Mouse (Mus musculus) stomach, embryonic 15.5 days (tissue): ENCODE results near the gene Cux1. TPM values are rescaled to one million over a fixed set of nuclear protein-coding genes. Genes with fewer than 3 reads are reported as not detected.

Experiments
- ATAC-seq: fragments of 200-750 bp; cut with Nextera tagmentation; 2 replicates; pipeline ENCODE4 v1.8.0; 2017; ENCODE audit warnings: low read depth, moderate number of reproducible peaks, moderate TSS enrichment; ENCODE audit not compliant: insufficient read depth, low FRiP score
- H3K27ac ChIP-seq: fragments of 300-500 bp; sonication (generic); 2 replicates; pipeline ENCODE4 v1.5.1; 2015; ENCODE audit warnings: mild to moderate bottlenecking, inconsistent platforms
- H3K27me3 ChIP-seq: fragments of 300-500 bp; sonication (generic); replicated peaks from 2 replicates; pipeline ENCODE4 v1.6.1; 2015; ENCODE audit warnings: inconsistent platforms
- H3K36me3 ChIP-seq: fragments of 300-500 bp; sonication (generic); 2 replicates; pipeline ENCODE4 v1.6.1; 2015; ENCODE audit warnings: inconsistent platforms
- H3K4me1 ChIP-seq: fragments of 300-500 bp; sonication (generic); 2 replicates; pipeline ENCODE4 v1.6.1; 2015; ENCODE audit warnings: inconsistent platforms
- H3K4me2 ChIP-seq: fragments of 300-500 bp; sonication (generic); 2 replicates; pipeline ENCODE4 v1.6.1; 2015; ENCODE audit warnings: mild to moderate bottlenecking, inconsistent platforms
- H3K4me3 ChIP-seq: fragments of 300-500 bp; sonication (generic); replicated peaks from 2 replicates; pipeline ENCODE4 v1.5.1; 2015; ENCODE audit warnings: inconsistent platforms
- H3K9ac ChIP-seq: fragments of 300-500 bp; sonication (generic); 2 replicates; pipeline ENCODE4 v1.6.1; 2015; ENCODE audit warnings: inconsistent platforms
- H3K9me3 ChIP-seq: fragments of 300-500 bp; sonication (generic); 2 replicates; pipeline ENCODE4 v1.6.1; 2016; ENCODE audit warnings: inconsistent platforms
- WGBS: fragments of 180-500 bp; shearing (Covaris S2); methylation state at CpG from one replicate; pipeline ENCODE4 v1.1.7; 2015; 5-methylcytosine and 5-hydroxymethylcytosine counted together
- polyA plus RNA-seq: library from polyadenylated mRNA; unstranded; fragments of >200 nt; fragmentation: Nextera tagmentation; extraction: Ambion mirVana; gene quantifications from 2 replicates; pipeline ENCODE4 v1.2.1, GENCODE M21; 2015

Cux1 gene
- polyA plus RNA-seq, 1 experiment from 2014 or later: 73.5 TPM

DNA sequence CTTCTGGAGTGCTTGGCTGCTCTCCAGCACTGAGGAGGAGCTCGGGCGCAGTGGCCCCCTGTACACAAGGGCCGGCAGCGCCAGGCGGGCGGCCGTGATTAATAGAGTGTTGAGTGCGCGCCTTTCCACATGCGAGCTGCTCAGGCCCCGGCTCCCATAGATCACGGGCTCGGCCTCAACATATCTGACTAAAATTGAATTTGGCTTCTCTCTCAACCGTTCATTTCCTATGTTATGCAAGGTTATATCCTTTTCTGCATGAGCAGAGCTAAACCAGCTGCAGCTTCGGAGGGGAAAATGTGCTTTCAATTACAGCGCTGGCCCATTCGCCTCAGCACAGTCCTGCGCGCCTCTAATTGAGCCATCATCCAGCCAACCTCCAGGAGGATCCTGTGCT lies 163.7 kb downstream of the Cux1 start:
- H3K9me3 ChIP-seq: no peaks in the 10 kb centered on the region
- peak overlapping the region; percentile 25 for H3K4me2 ChIP-seq
- peak; percentile 93 for ATAC-seq
- H3K27ac ChIP-seq: peak overlapping the region; percentile 78
- H3K9ac ChIP-seq: no peak overlapping the region
- 20% methylated on average over 19 of the region's 19 CpGs for whole genome bisulfite sequencing
- no peak overlapping the region; the same call in 1 of the 2 replicates for H3K4me3 ChIP-seq
- H3K4me1 ChIP-seq: peaks cover 16% of the 10 kb centered on the region
- H3K27me3 ChIP-seq: no peaks in the 10 kb centered on the region
- H3K36me3 ChIP-seq: peaks cover 10% of the 10 kb centered on the region; the same call in 1 of the 2 replicates

DNA sequence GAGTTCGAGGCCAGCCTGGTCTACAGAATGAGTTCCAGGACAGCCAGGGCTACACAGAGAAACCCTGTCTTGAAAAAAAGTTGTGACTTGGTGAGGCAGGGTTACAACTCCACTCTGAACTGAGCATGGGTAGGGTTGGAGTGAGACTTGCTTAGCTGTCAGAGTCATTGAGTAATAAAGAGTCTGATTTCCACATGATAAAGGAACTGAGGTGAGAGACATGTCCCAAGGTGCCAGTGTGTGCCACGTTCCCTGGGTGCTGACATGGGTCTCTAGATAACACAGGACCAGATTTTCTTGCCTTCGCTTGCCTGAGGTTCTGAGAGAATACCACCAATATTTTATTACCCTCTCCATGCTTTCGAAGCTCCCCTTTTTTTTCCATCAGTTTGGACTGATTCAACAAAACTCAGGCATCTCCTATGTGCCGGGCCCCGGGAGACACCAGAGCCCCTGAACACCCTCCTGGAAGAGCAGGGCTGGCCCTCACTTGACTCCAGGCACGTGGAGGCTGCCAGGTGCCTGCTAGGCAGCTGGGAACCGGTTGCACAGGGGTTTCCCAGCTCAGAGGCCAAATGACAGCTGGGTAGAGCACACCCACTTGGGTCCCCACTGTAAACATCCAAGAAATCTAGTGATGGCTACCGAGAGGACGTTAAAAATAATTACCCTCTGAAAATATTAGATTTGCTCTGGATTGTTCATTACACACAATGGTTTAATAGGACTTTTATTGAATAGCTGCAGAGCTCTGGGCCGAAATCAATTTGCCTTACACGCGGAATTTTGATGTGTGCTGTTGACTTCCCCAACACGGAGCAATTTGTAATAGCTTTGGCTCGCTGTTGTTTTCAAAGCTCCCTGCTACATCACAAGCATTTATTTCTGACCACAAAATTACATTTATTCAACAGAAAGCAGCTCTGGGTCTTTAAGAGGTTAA lies 164.4 kb downstream of the Cux1 start:
- Histone ChIP-seq H3K9ac (no peak overlapping the region), H3K36me3 (peaks cover 8% of the 10 kb centered on the region; the same call in 1 of the 2 replicates), H3K27ac (peak overlapping the region; percentile 78), H3K9me3 (no peaks in the 10 kb centered on the region), H3K4me2 (peak overlapping the region; percentile 25), H3K4me1 (peaks cover 16% of the 10 kb centered on the region), H3K27me3 (no peaks in the 10 kb centered on the region), H3K4me3 (no peak overlapping the region; the same call in 1 of the 2 replicates)
- WGBS: 39% methylated on average over 15 of the region's 15 CpGs
- peak; percentile 3; the same call in 1 of the 2 replicates for ATAC-seq

DNA sequence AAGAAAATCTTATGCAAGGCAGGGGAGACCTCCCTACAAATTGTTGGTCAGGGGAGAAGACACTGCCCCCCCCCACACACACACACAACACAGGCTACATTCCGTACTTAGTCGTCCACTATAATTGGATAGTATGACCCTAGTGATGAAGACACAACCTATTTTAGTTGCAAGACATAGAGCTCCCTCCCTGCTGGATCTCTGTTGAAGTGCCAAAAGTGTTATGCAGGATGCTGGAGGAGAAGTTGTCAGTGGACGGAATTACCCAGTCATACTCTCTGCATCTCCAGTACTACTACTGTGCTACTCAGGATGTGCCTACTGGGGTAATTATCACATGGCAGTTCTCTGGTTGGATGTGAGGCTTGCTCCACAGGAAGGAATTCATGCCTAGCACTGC lies 168.6 kb downstream of the Cux1 start:
- Histone ChIP-seq H3K4me2 (no peak overlapping the region), H3K27me3 (no peaks in the 10 kb centered on the region), H3K27ac (no peak overlapping the region), H3K9ac (no peak overlapping the region), H3K36me3 (no peaks in the 10 kb centered on the region), H3K9me3 (no peaks in the 10 kb centered on the region), H3K4me1 (peaks cover 19% of the 10 kb centered on the region), H3K4me3 (no peak overlapping the region)
- 88% methylated on average over 3 of the region's 3 CpGs for WGBS
- ATAC-seq: no peak

DNA sequence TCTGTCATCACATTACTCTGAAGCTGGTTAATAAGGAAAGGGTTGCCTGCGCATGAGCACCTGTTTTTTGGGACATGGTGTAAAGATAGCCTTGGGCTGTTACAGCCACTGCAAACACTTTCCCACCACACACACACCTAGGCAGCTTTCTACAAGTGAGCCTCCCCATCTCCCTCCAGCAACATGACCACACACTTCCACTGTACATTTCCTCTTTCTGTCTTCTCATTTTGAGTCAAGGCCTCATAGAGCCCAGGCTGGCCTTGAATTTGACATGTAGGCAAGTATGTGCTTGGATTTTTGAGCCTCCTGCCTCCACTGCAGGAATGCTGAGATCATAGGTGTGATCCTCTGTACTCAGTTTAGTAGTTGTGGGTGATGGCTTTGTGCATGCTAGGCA lies 170.6 kb downstream of the Cux1 start:
- Histone ChIP-seq H3K9me3 (no peaks in the 10 kb centered on the region), H3K9ac (no peak overlapping the region), H3K4me3 (no peak overlapping the region), H3K4me1 (peaks cover 8% of the 10 kb centered on the region; the same call in 1 of the 2 replicates), H3K4me2 (no peak overlapping the region), H3K27me3 (no peaks in the 10 kb centered on the region), H3K36me3 (no peaks in the 10 kb centered on the region), H3K27ac (no peak overlapping the region)
- WGBS: 100% methylated on average over 1 of the region's 1 CpGs
- ATAC-seq: no peak

DNA sequence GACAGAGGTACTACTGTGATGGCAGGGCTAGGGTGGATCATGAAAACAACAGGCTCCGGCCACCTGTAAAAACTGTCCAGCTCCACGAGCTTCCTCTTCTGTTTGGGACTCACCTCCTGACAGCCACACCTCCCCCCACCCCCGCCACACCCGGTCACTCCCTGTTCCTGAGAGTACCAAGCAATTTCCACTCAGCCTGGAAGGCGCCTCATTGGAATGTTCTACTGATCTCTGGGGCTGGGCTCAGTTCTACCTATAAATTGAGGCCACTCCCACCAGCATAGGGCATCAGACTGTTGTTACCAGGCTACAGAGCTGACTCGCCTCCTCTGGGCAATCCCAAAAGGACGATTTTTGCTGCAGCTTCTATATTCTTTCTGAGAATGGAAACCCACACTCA lies 171.0 kb downstream of the Cux1 start:
- Histone ChIP-seq H3K27ac (no peak overlapping the region), H3K4me1 (peaks cover 8% of the 10 kb centered on the region; the same call in 1 of the 2 replicates), H3K4me2 (no peak overlapping the region), H3K4me3 (no peak overlapping the region), H3K9ac (no peak overlapping the region), H3K27me3 (no peaks in the 10 kb centered on the region), H3K9me3 (no peaks in the 10 kb centered on the region), H3K36me3 (no peaks in the 10 kb centered on the region)
- WGBS: 57% methylated on average over 7 of the region's 7 CpGs
- ATAC-seq: peak; percentile 71; the same call in 1 of the 2 replicates

DNA sequence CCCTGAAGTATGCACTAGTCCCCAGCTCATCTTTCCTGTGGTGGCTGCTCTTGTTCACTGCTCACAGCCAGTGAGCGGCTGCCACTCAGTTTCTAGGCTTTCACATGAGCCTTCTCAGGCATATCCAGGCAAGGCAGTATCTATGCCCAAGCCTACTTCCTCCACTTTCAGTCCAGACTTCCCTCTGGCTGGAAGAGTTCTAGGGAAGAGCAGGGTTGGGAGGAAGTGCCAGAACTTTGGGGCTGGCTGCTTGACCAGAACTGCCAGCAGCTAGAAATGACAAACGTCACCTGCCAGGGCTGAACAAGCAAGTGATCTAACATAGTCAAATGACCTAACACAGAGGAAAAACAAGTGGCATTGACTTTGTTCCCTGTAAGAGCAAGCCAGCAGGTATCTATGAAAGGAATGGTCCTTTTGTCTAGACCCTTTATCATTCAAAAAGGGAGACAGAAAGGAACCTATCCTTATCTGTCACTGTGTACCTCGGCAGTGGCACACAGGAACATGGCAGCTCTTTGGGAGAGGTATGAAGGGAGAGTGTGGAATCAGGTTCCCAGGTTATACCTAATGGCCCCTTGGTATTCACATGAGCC lies 171.6 kb downstream of the Cux1 start:
- Histone ChIP-seq H3K36me3 (no peaks in the 10 kb centered on the region), H3K4me1 (peaks cover 8% of the 10 kb centered on the region; the same call in 1 of the 2 replicates), H3K27me3 (no peaks in the 10 kb centered on the region), H3K27ac (no peak overlapping the region), H3K9me3 (no peaks in the 10 kb centered on the region), H3K4me3 (no peak overlapping the region), H3K4me2 (no peak overlapping the region), H3K9ac (no peak overlapping the region)
- no peak for ATAC-seq
- WGBS: 74% methylated on average over 3 of the region's 3 CpGs

DNA sequence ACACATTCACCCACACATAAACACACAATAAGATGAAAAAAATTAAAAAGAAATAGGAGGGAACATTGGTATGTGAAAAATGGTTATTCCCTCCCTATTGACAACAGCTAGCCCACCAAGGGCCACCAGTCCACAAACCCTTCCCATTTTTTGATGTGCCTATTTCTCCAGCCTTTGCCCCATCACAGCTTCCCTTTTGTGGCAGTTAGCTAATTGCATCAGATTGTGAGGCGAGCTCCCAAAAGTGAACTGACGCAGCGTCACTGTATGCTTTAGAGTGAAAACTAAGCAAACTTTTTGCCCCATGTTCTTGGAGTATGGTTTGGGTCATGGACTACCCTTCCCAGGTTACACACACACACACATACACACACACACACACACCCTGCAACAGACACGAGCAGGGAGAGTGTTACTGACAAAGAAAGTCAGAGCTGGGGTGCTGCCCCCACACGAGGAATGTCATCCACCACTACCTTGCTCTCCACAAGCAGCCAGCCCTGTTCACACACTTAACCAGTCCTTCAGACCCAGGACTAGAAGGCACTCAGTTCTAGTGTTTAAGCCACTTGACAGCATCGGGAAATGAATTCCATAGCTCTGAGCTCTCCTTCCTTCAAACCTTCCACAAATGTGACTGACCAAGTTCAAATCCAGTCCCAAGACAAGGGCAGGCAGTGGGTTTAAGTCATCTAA lies 172.6 kb downstream of the Cux1 start:
- Histone ChIP-seq H3K36me3 (no peaks in the 10 kb centered on the region), H3K4me2 (no peak overlapping the region), H3K27ac (no peak overlapping the region), H3K4me1 (peaks cover 8% of the 10 kb centered on the region; the same call in 1 of the 2 replicates), H3K4me3 (no peak overlapping the region), H3K27me3 (no peaks in the 10 kb centered on the region), H3K9ac (no peak overlapping the region), H3K9me3 (no peaks in the 10 kb centered on the region)
- no peak for ATAC-seq
- WGBS: 85% methylated on average over 6 of the region's 6 CpGs

DNA sequence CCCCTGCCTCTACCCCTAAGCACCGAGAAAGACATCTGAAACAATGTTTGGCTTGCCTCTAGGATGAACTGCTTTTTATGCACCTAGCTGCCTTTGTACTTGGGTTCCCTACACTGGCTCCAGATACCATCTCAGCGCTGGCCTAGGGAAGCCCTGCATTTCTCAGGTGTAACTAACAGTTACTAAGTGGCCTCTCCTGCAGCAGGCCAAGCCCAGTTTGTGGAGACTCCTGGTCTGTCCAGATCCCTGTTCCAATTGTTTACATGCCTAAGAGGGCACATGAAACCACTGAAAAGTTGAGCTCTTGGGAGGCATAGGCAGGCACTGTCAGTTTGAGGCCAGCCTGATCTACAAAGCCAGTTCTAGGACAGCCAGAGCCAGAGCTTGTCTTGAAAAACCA lies 173.7 kb downstream of the Cux1 start:
- no peak for ATAC-seq
- no peak overlapping the region for H3K4me2 ChIP-seq
- no peaks in the 10 kb centered on the region for H3K36me3 ChIP-seq
- H3K9ac ChIP-seq: no peak overlapping the region
- H3K4me3 ChIP-seq: no peak overlapping the region
- peaks cover 8% of the 10 kb centered on the region; the same call in 1 of the 2 replicates for H3K4me1 ChIP-seq
- H3K27ac ChIP-seq: no peak overlapping the region
- H3K27me3 ChIP-seq: no peaks in the 10 kb centered on the region
- 80% methylated on average over 2 of the region's 2 CpGs for WGBS
- no peaks in the 10 kb centered on the region for H3K9me3 ChIP-seq

DNA sequence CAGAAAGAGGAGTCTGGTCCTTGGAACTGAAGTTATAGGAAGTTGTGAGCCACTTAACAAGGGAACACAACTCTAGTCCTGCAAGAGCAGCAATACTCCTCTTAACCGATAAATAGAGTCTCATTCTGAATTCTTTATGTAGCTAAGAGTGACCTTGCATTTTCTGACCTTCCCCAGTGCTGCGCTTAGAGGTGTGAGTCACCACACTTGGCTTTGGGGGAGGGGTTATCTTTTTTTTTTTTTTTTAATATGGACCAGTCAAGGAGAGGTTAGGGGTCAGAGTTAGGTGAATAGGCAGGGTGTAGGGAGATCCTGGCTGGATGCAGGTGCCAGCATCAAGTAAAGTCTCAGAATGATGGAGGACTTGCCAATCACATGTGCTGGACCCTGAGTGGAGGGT lies 180.5 kb downstream of the Cux1 start:
- whole genome bisulfite sequencing: 73% methylated on average over 2 of the region's 2 CpGs
- Histone ChIP-seq H3K27me3 (no peaks in the 10 kb centered on the region), H3K36me3 (no peaks in the 10 kb centered on the region), H3K9me3 (no peaks in the 10 kb centered on the region), H3K4me3 (no peak overlapping the region), H3K4me2 (no peak overlapping the region), H3K27ac (no peak overlapping the region), H3K9ac (no peak overlapping the region), H3K4me1 (no peaks in the 10 kb centered on the region)
- ATAC-seq: no peak

DNA sequence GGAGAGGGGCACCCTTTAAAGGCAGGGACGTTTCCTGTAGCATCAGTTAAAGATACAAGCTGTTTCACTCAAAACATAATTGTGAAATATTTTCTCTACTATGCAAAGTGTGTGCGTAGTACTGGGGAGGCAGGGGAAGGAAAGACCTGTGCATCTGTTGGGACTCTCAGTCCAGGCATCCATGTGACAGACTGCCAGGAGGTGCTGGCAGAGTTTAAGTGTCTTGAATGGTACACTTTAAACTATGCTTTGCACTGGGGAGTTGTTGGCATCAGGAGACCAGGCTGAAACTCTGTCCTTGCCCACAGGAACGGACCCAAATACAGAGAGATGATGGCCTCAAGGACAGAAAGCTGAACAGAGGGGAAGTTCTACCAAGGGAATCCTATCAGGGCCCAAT lies 182.1 kb downstream of the Cux1 start:
- no peak for ATAC-seq
- Histone ChIP-seq H3K9me3 (no peaks in the 10 kb centered on the region), H3K4me2 (no peak overlapping the region), H3K4me1 (no peaks in the 10 kb centered on the region), H3K27me3 (no peaks in the 10 kb centered on the region), H3K36me3 (no peaks in the 10 kb centered on the region), H3K27ac (no peak overlapping the region), H3K4me3 (no peak overlapping the region), H3K9ac (no peak overlapping the region)
- WGBS: 88% methylated on average over 3 of the region's 3 CpGs

DNA sequence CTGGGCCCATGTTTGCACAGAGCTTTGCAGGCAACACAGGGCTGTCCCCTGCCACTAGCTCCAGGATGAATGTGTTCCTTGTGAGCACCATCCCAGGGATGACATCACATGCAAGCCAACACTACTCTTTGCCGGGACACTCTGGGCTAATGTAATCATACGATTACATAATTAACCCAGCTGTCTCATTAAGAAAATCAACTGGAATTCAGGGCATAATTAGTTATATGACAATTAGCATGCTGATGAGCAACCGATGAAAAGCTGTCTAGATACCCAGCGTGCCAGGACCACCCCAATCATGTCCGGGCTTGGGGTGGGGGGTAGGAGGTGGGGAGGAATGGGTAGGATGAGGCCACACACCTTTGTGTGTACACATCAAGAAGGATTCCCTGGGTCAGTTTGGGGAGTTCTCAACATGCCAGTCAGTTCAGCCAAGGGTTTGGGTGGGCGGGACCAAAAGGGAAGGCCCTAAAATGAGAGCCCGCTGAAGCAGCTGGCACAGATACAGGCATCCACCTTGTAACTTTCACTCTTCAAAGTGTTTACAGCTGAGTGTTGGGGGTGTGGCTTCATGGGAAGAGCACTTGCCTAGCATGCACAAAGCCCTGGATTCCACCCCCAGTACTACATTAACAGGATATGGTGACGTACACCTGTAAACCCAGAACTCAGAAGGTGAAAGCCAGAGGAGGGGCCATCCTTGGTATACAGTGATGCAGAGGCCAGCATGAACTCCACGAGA lies 184.9 kb downstream of the Cux1 start:
- no peak overlapping the region for H3K4me2 ChIP-seq
- H3K9me3 ChIP-seq: no peaks in the 10 kb centered on the region
- H3K4me1 ChIP-seq: no peaks in the 10 kb centered on the region
- no peak overlapping the region for H3K4me3 ChIP-seq
- no peak overlapping the region for H3K27ac ChIP-seq
- H3K9ac ChIP-seq: no peak overlapping the region
- peaks cover 2% of the 10 kb centered on the region; the same call in 1 of the 2 replicates for H3K36me3 ChIP-seq
- ATAC-seq: no peak
- WGBS: 82% methylated on average over 9 of the region's 9 CpGs
- no peaks in the 10 kb centered on the region for H3K27me3 ChIP-seq
